Mouse (Mus musculus) lung, adult 2 months (tissue): ENCODE measurements around the gene Pcnx2.

ENCODE experiments used
- CTCF ChIP-seq: fragments of 200-500 bp; IDR thresholded peaks from 2 replicates; pipeline ENCODE4 v1.5.1; 2011; ENCODE audit warnings: mild to moderate bottlenecking, low read length, control low read depth; ENCODE audit not compliant: insufficient read depth
- POLR2A ChIP-seq: fragments of 200-500 bp; IDR thresholded peaks from 2 replicates; pipeline ENCODE4 v1.6.1; 2011; ENCODE audit warnings: low read depth, mild to moderate bottlenecking, control low read depth, low read length, borderline replicate concordance; ENCODE audit errors: extremely low read depth

DNA sequence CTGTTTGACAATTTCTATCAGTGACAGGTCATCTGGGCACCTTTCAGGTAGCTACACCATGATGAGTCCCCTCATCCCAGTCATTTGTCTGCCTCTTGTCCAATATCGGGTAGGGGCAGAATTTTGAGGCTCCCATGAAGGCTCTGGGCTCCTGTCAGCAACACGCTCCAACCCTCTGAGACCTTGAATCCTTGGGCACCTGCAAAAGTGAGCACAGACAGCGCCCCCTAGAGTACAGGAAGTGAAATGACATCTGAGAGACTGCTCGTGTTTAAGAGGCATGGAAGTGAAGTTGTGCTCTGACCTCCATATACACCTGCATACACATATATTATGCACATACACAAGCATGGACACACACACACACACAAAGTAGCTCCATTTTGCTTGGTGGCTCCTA lies 179.2 kb downstream of the Pcnx2 start:
- TF ChIP-seq CTCF: peak; percentile 46
- no peak for TF ChIP-seq POLR2A
